Mouse (Mus musculus): Measurements from ENCODE around the gene St6galnac5. TPM values are rescaled to one million over a fixed set of nuclear protein-coding genes. Genes with fewer than 3 reads are reported as not detected.

Gene St6galnac5
- total and polyA plus RNA-seq, 2 experiments from 2014 or later: 14.9 to 18.1 TPM

DNA sequence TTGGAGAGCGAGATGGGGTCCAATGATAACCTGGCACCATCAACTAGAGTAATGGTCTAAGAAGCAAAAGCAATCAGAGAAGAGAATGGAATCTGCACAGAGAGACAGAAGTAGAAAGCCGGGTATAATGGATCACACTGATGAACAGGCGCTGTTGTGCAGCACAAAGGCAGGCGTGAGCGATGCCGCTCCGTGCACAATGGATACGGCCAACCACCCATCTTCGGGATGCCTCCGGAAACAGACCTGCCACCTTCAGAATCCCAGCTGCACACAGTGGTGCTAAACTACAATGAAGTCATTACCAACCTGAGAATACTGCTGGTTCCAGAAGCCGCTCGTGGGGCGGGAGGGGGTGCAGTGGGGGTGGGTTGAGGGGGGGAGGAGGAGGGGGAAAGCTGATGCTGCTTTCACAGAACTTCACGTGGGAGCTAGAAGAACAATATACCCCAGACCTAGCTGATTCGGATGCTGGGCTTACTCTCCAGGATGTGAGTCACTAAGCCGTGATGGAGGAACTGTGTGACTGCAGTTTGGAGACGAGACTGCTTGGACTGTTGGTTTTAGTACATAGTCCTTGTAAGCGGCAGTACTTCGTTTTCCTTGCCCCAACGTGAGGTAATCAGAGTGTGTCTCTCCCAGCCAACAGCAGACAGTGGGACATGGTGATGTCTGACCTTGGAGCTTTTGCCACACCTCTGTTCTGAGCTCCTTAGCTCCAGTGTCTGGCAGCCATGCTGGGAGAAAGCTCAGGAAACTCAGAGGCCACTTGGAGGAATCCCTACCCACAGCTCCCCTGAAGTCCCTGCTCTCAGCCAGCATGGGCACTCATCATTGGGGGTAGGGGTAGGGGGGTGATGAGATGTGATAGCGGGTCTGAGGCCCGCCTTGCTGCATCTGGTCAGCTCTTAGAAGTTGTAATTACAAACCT lies 115.7 kb downstream of the St6galnac5 start:
- Histone ChIP-seq H3K27ac (ENCODE audit: low read depth, low read length) (no peak overlapping the region), H3K9ac (replicated peaks; ENCODE audit: low read length, poor library complexity, severe bottlenecking) (no peak overlapping the region), H3K9me3 (ENCODE audit: low read length) (0 out of 2 replicates have a peak, but pooled peaks cover 3% of the 10 kb centered on the region), H3K4me1 (ENCODE audit: insufficient read depth, low read length) (no peaks in the 10 kb centered on the region), H3K36me3 (ENCODE audit: insufficient read depth, low read length) (no peaks in the 10 kb centered on the region), H3K27me3 (ENCODE audit: insufficient read depth, low read length) (no peaks in the 10 kb centered on the region), H3K4me3 (ENCODE audit: low read depth, low read length) (no peak overlapping the region), H3K4me2 (ENCODE audit: low read depth, low read length, poor library complexity, severe bottlenecking) (no peak overlapping the region)
- 85% methylated on average over 22 of the region's 22 CpGs for WGBS
- peak; percentile 51; the same call in 1 of the 2 replicates for ATAC-seq (ENCODE audit: low FRiP score)
- TF ChIP-seq CTCF (IDR thresholded peaks at IDR 0.05): no peak
- peak; percentile 21 for DNase-seq (ENCODE audit: low spot score)

GRCm38 (mm10) chr3:152861978-152862377 lies 120.1 kb downstream of the St6galnac5 start:
- H3K4me3 ChIP-seq (ENCODE audit: low read depth, low read length): no peak overlapping the region
- ATAC-seq (ENCODE audit: low FRiP score): no peak
- no peak overlapping the region for H3K4me2 ChIP-seq (ENCODE audit: low read depth, low read length, poor library complexity, severe bottlenecking)
- DNase-seq (ENCODE audit: low spot score): no peak
- H3K4me1 ChIP-seq (ENCODE audit: insufficient read depth, low read length): no peaks in the 10 kb centered on the region
- TF ChIP-seq CTCF (IDR thresholded peaks at IDR 0.05): no peak
- no peak overlapping the region for H3K27ac ChIP-seq (ENCODE audit: low read depth, low read length)
- 0 out of 2 replicates have a peak, but pooled peaks cover 3% of the 10 kb centered on the region for H3K9me3 ChIP-seq (ENCODE audit: low read length)
- H3K27me3 ChIP-seq (ENCODE audit: insufficient read depth, low read length): no peaks in the 10 kb centered on the region
- H3K9ac ChIP-seq (replicated peaks; ENCODE audit: low read length, poor library complexity, severe bottlenecking): no peak overlapping the region
- H3K36me3 ChIP-seq (ENCODE audit: insufficient read depth, low read length): no peaks in the 10 kb centered on the region
- WGBS: 74% methylated on average over 1 of the region's 1 CpGs

GRCm38 (mm10) chr3:152861450-152861849 lies 120.6 kb downstream of the St6galnac5 start:
- no peak overlapping the region for H3K4me3 ChIP-seq (ENCODE audit: low read depth, low read length)
- 91% methylated on average over 4 of the region's 4 CpGs for WGBS
- H3K27ac ChIP-seq (ENCODE audit: low read depth, low read length): no peak overlapping the region
- H3K9ac ChIP-seq (replicated peaks; ENCODE audit: low read length, poor library complexity, severe bottlenecking): no peak overlapping the region
- H3K9me3 ChIP-seq (ENCODE audit: low read length): 0 out of 2 replicates have a peak, but pooled peaks cover 3% of the 10 kb centered on the region
- no peak for ATAC-seq (ENCODE audit: low FRiP score)
- no peaks in the 10 kb centered on the region for H3K36me3 ChIP-seq (ENCODE audit: insufficient read depth, low read length)
- DNase-seq (ENCODE audit: low spot score): no peak
- no peaks in the 10 kb centered on the region for H3K27me3 ChIP-seq (ENCODE audit: insufficient read depth, low read length)
- no peak for TF ChIP-seq CTCF (IDR thresholded peaks at IDR 0.05)
- H3K4me2 ChIP-seq (ENCODE audit: low read depth, low read length, poor library complexity, severe bottlenecking): no peak overlapping the region
- no peaks in the 10 kb centered on the region for H3K4me1 ChIP-seq (ENCODE audit: insufficient read depth, low read length)

DNA sequence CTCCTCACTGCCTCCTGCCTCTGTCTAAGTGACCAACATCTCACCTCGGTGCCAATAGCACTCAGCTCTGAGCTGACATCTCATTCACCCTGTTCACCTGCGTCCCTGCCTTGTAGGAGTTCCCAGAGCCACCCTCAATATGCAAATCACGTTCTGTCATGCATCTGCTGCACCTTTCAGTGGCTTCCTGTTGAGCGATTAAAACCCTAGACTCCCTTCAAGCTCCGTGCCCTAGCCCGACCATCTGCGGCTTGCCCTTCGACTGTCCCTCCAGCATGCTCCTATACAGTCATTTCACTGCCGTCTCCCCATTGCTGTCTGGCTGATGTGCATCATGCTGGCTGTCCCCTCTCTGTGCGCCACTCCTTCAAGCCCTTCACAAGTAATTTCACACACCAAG lies 126.0 kb downstream of the St6galnac5 start:
- Histone ChIP-seq H3K9me3 (ENCODE audit: low read length) (no peaks in the 10 kb centered on the region), H3K27ac (ENCODE audit: low read depth, low read length) (no peak overlapping the region), H3K4me1 (ENCODE audit: insufficient read depth, low read length) (0 out of 2 replicates have a peak, but pooled peaks cover 3% of the 10 kb centered on the region), H3K4me3 (ENCODE audit: low read depth, low read length) (no peak overlapping the region), H3K9ac (replicated peaks; ENCODE audit: low read length, poor library complexity, severe bottlenecking) (no peak overlapping the region), H3K36me3 (ENCODE audit: insufficient read depth, low read length) (no peaks in the 10 kb centered on the region), H3K27me3 (ENCODE audit: insufficient read depth, low read length) (no peaks in the 10 kb centered on the region), H3K4me2 (ENCODE audit: low read depth, low read length, poor library complexity, severe bottlenecking) (no peak overlapping the region)
- DNase-seq (ENCODE audit: low spot score) (no peak), ATAC-seq (ENCODE audit: low FRiP score) (no peak)
- WGBS: 48% methylated on average over 10 of the region's 10 CpGs
- TF ChIP-seq CTCF (IDR thresholded peaks at IDR 0.05): no peak

GRCm38 (mm10) chr3:152855006-152855614 lies 126.9 kb downstream of the St6galnac5 start:
- Histone ChIP-seq H3K4me2 (ENCODE audit: low read depth, low read length, poor library complexity, severe bottlenecking) (no peak overlapping the region), H3K4me1 (ENCODE audit: insufficient read depth, low read length) (0 out of 2 replicates have a peak, but pooled peaks cover 3% of the 10 kb centered on the region), H3K9ac (replicated peaks; ENCODE audit: low read length, poor library complexity, severe bottlenecking) (no peak overlapping the region), H3K36me3 (ENCODE audit: insufficient read depth, low read length) (no peaks in the 10 kb centered on the region), H3K27ac (ENCODE audit: low read depth, low read length) (no peak overlapping the region), H3K4me3 (ENCODE audit: low read depth, low read length) (no peak overlapping the region), H3K9me3 (ENCODE audit: low read length) (no peaks in the 10 kb centered on the region), H3K27me3 (ENCODE audit: insufficient read depth, low read length) (no peaks in the 10 kb centered on the region)
- no peak for ATAC-seq (ENCODE audit: low FRiP score)
- 32% methylated on average over 12 of the region's 12 CpGs for WGBS
- no peak for TF ChIP-seq CTCF (IDR thresholded peaks at IDR 0.05)
- DNase-seq (ENCODE audit: low spot score): no peak

DNA sequence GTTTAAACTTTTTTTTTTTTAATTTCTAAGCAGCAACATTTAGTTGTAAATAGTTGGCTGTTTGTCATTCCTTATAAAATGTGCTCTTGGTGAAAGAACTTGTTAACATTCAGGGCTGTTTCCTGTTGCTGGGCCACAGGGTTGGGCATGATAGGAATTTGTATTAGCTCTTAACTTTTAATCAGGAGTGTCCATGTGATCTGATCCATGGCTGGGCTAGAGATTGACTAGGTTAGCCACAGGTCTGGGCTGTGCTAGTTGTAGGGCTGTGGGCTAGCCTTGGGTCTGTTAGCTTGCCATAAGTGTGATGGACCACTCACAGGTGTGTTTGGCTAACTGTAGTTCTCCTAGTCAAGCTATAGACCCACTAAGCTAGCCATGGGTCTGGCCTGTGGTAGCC lies 138.1 kb downstream of the St6galnac5 start:
- ATAC-seq (ENCODE audit: low FRiP score): no peak

More for the DNA sequence above, 138.1 kb downstream of the St6galnac5 start:
- H3K4me1 ChIP-seq (ENCODE audit: insufficient read depth, low read length): no peaks in the 10 kb centered on the region
- H3K9ac ChIP-seq (replicated peaks; ENCODE audit: low read length, poor library complexity, severe bottlenecking): no peak overlapping the region
- H3K4me2 ChIP-seq (ENCODE audit: low read depth, low read length, poor library complexity, severe bottlenecking): no peak overlapping the region
- H3K27ac ChIP-seq (ENCODE audit: low read depth, low read length): no peak overlapping the region
- no peaks in the 10 kb centered on the region for H3K27me3 ChIP-seq (ENCODE audit: insufficient read depth, low read length)
- no peak for TF ChIP-seq CTCF (IDR thresholded peaks at IDR 0.05)
- 0 out of 2 replicates have a peak, but pooled peaks cover 4% of the 10 kb centered on the region for H3K36me3 ChIP-seq (ENCODE audit: insufficient read depth, low read length)
- no peaks in the 10 kb centered on the region for H3K9me3 ChIP-seq (ENCODE audit: low read length)
- no peak for DNase-seq (ENCODE audit: low spot score)
- H3K4me3 ChIP-seq (ENCODE audit: low read depth, low read length): no peak overlapping the region

All from midbrain, postnatal 0 days (tissue).